Mouse (Mus musculus) E14TG2a.4 (cell line): Measurements from ENCODE around the gene Cdk6.

Experiments used
- H3K27me3 ChIP-seq: 2 replicates; pipeline ENCODE4 v1.6.1; 2014; ENCODE audit warnings: low read length, control low read depth; ENCODE audit not compliant: insufficient read depth
- H3K36me3 ChIP-seq: 2 replicates; pipeline ENCODE4 v1.6.1; 2014; ENCODE audit warnings: low read length, control low read depth; ENCODE audit not compliant: insufficient read depth
- H3K4me1 ChIP-seq: replicated peaks from 2 replicates; pipeline ENCODE4 v1.6.1; 2014; ENCODE audit warnings: low read depth, low read length, control low read depth
- H3K4me3 ChIP-seq: replicated peaks from 2 replicates; pipeline ENCODE4 v1.5.1; 2014; ENCODE audit warnings: mild to moderate bottlenecking, low read length
- H3K9me3 ChIP-seq: 2 replicates; pipeline ENCODE4 v1.6.1; 2014; ENCODE audit warnings: low read length, control low read depth
- CTCF ChIP-seq: conservative IDR thresholded peaks from 2 replicates; pipeline ENCODE4 v1.5.1; 2014; ENCODE audit warnings: low read length
- NANOG ChIP-seq: IDR thresholded peaks from 2 replicates; pipeline ENCODE4 v1.6.1; 2014; ENCODE audit warnings: borderline replicate concordance, low read length, mixed read lengths
- POU5F1 ChIP-seq: IDR thresholded peaks from 2 replicates; pipeline ENCODE4 v1.6.1; 2014; ENCODE audit warnings: low read length, borderline replicate concordance

Cdk6 gene

DNA sequence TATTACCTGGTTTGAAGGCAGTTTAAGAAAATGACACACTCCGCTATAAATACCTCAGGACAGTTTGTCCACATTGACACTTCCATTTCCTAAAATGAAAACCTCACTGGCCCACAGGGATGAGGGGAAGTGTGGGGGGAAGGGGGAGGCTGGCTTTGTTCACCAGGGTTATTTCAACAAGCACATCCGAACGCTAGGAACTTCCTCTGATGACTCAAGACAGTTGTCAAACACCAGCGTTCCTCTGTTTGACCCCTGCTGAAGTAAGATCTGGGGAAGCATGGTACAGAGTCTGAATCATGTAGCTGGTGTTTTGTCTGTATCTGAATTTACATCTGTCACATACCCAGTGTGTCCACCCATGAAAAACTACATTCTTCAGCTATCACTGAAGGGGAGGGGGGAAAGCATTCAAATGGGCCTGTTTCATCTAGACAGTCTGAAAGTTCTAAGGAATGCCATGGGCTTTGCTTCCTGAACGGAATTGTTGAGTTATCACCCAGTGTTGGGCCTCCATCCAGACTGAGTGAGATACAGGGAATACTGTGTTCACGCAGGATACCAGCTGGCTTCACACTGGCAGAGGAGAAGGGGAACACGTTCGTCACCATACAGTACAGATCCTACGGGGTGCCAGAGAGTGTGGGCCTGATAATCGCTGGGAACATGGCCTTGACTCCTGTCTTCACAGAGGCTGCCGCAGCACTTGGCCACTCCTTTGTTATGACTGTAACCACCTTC is 161.5 kb downstream of the Cdk6 start:
- Histone ChIP-seq H3K36me3 (peaks cover 21% of the 10 kb centered on the region), H3K9me3 (no peaks in the 10 kb centered on the region), H3K27me3 (no peaks in the 10 kb centered on the region), H3K4me1 (peaks cover 21% of the 10 kb centered on the region), H3K4me3 (no peak overlapping the region)
- TF ChIP-seq NANOG (no peak), POU5F1 (no peak), CTCF (no peak)

DNA sequence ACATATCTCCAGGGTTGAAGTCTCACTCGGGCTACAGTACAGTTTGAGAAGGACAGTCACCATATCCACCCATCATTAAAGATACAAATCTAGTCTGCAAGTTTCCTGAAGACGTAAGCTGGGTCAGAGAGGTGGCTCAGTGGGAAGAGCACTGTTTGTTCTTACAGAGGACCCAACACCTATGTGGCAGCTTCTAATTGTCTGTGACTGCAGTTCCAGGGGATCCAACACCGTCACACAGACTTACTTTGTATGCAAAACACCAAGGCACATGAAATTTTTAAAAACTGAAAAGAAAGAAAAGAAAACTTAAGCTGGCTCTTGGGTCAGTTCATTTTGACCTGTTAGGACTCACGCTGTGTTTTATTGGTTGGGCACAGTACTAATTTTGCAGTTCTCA is 162.1 kb downstream of the Cdk6 start:
- Histone ChIP-seq H3K4me3 (no peak overlapping the region), H3K27me3 (no peaks in the 10 kb centered on the region), H3K36me3 (peaks cover 17% of the 10 kb centered on the region), H3K9me3 (no peaks in the 10 kb centered on the region), H3K4me1 (peaks cover 21% of the 10 kb centered on the region)
- TF ChIP-seq NANOG (no peak), CTCF (no peak), POU5F1 (no peak)

DNA sequence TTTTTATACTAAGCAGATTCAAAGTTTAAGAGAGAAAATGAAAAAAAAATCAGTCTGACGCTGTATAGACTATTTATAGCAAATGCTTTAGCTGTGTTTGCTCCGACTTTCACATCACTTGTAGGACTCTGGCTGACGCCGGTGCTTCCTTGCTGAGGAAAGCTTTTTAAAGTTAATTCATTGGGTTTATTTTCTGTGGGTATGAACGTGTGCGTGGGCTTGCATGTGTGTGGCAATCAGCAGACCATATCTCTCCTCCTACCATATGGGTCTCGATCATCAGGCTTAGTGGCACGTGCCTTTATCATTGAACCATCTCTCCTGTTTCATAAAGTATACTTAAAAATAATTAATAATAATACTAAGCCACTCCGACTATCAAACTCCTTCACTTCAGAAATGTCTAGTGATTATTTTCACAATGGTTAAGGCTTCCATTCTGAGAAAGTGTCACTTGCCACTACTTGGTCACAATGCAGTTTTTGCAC is 162.6 kb downstream of the Cdk6 start:
- peaks cover 21% of the 10 kb centered on the region for H3K4me1 ChIP-seq
- no peak overlapping the region for H3K4me3 ChIP-seq
- H3K27me3 ChIP-seq = no peaks in the 10 kb centered on the region
- H3K36me3 ChIP-seq = peaks cover 12% of the 10 kb centered on the region
- no peaks in the 10 kb centered on the region for H3K9me3 ChIP-seq
- TF ChIP-seq CTCF (no peak), POU5F1 (no peak), NANOG (no peak)

DNA sequence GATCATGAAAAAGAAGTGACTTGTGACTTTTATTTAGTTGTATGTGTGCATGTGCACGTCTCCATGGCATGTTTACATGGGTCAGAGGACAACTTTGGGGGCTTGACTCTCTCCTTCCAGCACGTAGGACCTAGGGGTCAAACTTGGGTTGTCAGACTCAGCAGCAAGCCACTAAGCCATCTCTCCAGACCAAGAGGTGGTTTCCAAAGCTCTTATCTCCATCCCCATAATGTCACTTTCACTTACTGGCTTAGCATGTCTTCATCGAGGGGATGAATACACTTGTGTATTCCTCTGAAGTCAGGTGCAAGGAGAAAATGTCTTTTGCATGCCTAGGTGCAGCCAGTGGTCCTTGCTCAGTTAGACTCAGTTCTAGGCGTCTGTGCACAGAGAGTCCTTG is 163.2 kb downstream of the Cdk6 start:
- no peaks in the 10 kb centered on the region for H3K9me3 ChIP-seq
- TF ChIP-seq NANOG = no peak
- TF ChIP-seq POU5F1 = no peak
- no peak for TF ChIP-seq CTCF

DNA sequence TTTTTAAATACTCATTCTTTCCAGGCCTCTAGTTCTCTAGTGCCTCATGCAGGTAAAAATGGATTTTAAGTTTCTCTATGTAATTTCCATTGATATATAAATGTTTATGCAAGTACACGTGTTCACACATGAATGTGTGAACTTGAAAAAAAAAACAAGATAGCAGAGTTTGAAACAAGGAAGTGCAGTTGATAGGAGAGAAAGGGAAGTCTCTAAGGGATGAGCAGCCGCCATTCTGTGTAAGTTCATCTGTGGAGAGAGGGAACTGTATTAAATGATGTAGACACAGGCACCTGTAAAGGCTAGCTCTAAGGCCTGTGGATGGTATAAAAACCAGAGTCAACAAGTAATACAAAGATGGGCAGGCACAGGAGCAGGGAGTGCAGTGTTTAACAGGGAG is 164.3 kb downstream of the Cdk6 start:
- TF ChIP-seq NANOG = no peak
- TF ChIP-seq CTCF = no peak
- no peak for TF ChIP-seq POU5F1
- H3K4me3 ChIP-seq = no peak overlapping the region
- peaks cover 12% of the 10 kb centered on the region for H3K36me3 ChIP-seq
- peaks cover 21% of the 10 kb centered on the region for H3K4me1 ChIP-seq
- no peaks in the 10 kb centered on the region for H3K9me3 ChIP-seq
- H3K27me3 ChIP-seq = no peaks in the 10 kb centered on the region

More for the DNA sequence above, 163.2 kb downstream of the Cdk6 start:
- H3K36me3 ChIP-seq = peaks cover 12% of the 10 kb centered on the region
- H3K4me1 ChIP-seq = peaks cover 21% of the 10 kb centered on the region
- H3K27me3 ChIP-seq = no peaks in the 10 kb centered on the region
- no peak overlapping the region for H3K4me3 ChIP-seq

DNA sequence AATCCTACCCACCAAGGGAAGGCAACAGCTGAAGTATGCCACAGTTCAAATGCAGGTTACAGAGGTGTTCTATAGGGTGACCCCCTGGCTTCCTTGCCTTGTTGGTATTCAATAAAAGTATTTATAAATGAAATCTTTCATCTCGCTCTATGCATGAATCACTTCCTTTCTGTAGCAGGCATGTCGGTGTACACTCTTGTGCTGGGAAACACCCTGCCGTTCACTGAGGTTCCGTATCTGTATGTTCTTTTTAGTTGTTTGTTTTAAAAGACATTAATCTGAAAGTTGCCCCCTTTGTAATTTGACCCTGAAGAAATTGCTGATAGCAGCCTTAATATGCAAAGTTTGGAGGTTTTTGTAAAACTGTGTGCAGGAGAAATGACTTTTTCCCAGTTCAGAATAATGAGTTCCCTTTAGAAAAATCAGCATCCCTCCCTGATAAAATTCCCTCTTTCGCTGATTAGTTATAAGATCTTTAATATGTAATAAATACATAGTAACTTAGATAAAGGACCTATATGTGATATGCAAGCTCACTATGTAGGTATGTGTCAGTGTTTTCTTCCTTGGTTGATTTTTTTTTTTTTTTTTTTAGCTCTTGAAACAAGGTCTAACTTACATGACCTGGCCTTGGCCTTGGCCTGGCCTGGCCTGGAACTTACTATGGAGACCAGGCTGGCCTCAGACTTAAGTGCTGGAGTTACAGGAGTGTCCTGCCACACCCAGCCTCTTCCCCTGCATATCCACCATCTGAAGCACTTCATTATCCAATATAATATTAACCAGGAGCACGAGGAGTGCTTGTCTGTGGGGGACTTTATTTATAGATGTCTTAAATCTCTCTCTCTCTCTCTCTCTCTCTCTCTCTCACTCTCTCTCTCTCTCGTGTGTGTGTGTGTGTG is 167.4 kb downstream of the Cdk6 start:
- peaks cover 5% of the 10 kb centered on the region; the same call in 1 of the 2 replicates for H3K36me3 ChIP-seq
- H3K4me1 ChIP-seq = peaks cover 13% of the 10 kb centered on the region
- TF ChIP-seq NANOG (no peak), CTCF (no peak), POU5F1 (no peak)
- H3K9me3 ChIP-seq = no peaks in the 10 kb centered on the region
- H3K27me3 ChIP-seq = no peaks in the 10 kb centered on the region
- H3K4me3 ChIP-seq = no peak overlapping the region

DNA sequence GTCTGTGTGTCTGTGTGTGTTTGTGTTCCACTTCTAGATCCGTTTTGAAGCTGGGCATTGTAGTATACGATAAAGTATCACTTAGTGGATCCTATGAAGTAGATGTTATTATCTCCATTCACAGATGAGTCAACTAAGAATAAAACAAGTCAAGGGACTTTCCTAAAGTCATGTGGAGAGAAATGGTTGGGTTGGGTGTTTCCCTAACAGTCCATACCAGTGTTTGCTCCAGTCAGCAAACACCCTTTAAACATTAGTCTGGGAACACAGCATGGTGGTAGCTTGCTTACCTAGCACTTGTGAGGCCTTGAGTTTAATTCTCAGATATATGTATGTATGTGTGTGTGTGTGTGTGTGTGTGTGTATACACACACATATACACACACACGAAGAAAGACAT is 168.2 kb downstream of the Cdk6 start:
- H3K4me1 ChIP-seq = peaks cover 9% of the 10 kb centered on the region
- no peaks in the 10 kb centered on the region for H3K9me3 ChIP-seq
- H3K4me3 ChIP-seq = no peak overlapping the region
- H3K27me3 ChIP-seq = no peaks in the 10 kb centered on the region
- peaks cover 5% of the 10 kb centered on the region; the same call in 1 of the 2 replicates for H3K36me3 ChIP-seq
- TF ChIP-seq POU5F1 (no peak), NANOG (no peak), CTCF (no peak)

DNA sequence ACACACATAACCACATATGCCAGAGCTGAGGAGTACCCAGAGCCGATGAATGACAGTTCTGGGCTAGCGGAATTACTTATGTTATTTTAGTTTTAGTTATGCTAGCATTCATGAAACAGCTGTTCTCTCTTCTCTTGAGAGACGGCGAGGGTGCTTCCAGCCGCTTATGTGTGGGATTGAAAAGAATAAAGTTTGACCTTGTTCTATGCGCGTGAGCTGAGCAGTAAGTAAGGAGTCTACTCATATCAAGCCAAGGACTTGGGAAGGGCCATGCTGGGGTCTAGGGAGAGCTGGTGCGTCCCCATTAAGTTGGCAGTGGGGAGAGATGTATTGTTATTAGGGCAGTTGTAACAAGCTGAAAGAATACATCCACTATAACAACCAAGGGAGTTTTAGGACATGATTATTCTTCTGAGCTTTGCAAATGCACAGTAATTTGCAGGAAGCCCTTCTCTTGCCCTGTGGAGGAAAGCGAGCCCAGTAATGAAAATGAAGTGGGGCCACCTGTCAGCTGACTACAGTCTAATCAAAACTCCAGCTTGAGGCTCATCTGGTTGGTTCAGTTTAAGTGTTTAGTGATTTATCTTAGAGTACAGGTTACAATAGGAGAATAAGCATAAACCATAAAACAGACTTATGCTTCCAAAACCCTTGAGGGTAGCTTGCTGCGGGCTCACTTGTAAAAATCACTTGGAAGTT is 170.0 kb downstream of the Cdk6 start:
- H3K9me3 ChIP-seq = no peaks in the 10 kb centered on the region
- no peaks in the 10 kb centered on the region for H3K27me3 ChIP-seq
- no peak overlapping the region for H3K4me3 ChIP-seq
- peaks cover 16% of the 10 kb centered on the region for H3K36me3 ChIP-seq
- no peak for TF ChIP-seq CTCF
- no peak for TF ChIP-seq POU5F1
- no peak for TF ChIP-seq NANOG
- peaks cover 7% of the 10 kb centered on the region for H3K4me1 ChIP-seq
